Mouse (Mus musculus) left cerebral cortex, postnatal 36 days (tissue): ENCODE data around the gene Sumo3. TPM values are rescaled to one million over a fixed set of nuclear protein-coding genes. Genes with fewer than 3 reads are reported as not detected.

Source experiments
- DNase-seq, 2 experiments: peaks; one replicate each; pipeline ENCODE4 v3.0.0; 2021 to 2022; ENCODE audit warnings: low spot score in 2 of 2, mixed read lengths in 1 of 2
- intact Hi-C: fragments of 180-260 bp; cut with DNase I; formaldehyde crosslinking; loops from one replicate; pipeline ENCODE4 v1.15.1; 2025
- total RNA-seq, 2 experiments: library from RNA; stranded (reverse); gene quantifications; 2 replicates each; pipeline ENCODE4 v1.2.3; 2021

Gene Sumo3
- total RNA-seq, 2 experiments from 2014 or later, result 140 to 168 TPM

- peak; percentile 91 to 96 for DNase-seq
- intact Hi-C loops, result loop anchor here (2.0 to 5.0 kb wide), 2 partner anchors 42 to 105 kb away; partner anchors contain the start of genes Fam207a and Pttg1ip
These were observed 16.4 kb downstream of the Sumo3 start, which contains the start of gene Ube2g2 for GRCm38 (mm10) chr10:77622055-77622988. Ube2g2 (plus strand) TSS chr10:77622275.

GRCm38 (mm10) chr10:77623069-77623492, 17.2 kb downstream of the Sumo3 start:
- intact Hi-C loops, result loop anchor here (2.0 to 5.0 kb wide), 2 partner anchors 42 to 106 kb away; partner anchors contain the start of genes Fam207a and Pttg1ip
- no peak for DNase-seq

- intact Hi-C loops, result loop anchor here (2.0 to 5.0 kb wide), 2 partner anchors 43 to 107 kb away; partner anchors contain the start of genes Fam207a and Pttg1ip
- DNase-seq, result no peak
These were observed 17.9 kb downstream of the Sumo3 start for GRCm38 (mm10) chr10:77623639-77624400.

GRCm38 (mm10) chr10:77624570-77624995, 18.7 kb downstream of the Sumo3 start:
- peak; percentile 51 to 52 for DNase-seq
- intact Hi-C loops, result loop anchor here (5.0 kb wide), 1 partner anchor 107 kb away; the partner anchor contains the start of gene Fam207a

- intact Hi-C loops, result loop anchor here (5.0 kb wide), 1 partner anchor 351 kb away; the partner anchor contains the start of gene 1810043G02Rik
- DNase-seq, result no peak
These were observed 20.1 kb downstream of the Sumo3 start for GRCm38 (mm10) chr10:77626036-77626435.

GRCm38 (mm10) chr10:77626591-77626990, 20.7 kb downstream of the Sumo3 start:
- intact Hi-C loops, result loop anchor here (5.0 kb wide), 1 partner anchor 351 kb away; the partner anchor contains the start of gene 1810043G02Rik
- no peak for DNase-seq

GRCm38 (mm10) chr10:77627497-77627896, 21.6 kb downstream of the Sumo3 start:
- peak; percentile 78 to 79 for DNase-seq
- intact Hi-C loops, result loop anchor here (5.0 kb wide), 1 partner anchor 350 kb away; the partner anchor contains the start of gene 1810043G02Rik

- intact Hi-C loops, result loop anchor here (2.0 to 5.0 kb wide), 2 partner anchors 250 to 348 kb away; partner anchors contain the start of gene 1810043G02Rik
- DNase-seq, result no peak
These were observed 23.3 kb downstream of the Sumo3 start for GRCm38 (mm10) chr10:77629163-77629562.

- no peak for DNase-seq
- intact Hi-C loops, result loop anchor here (2.0 to 5.0 kb wide), 2 partner anchors 249 to 347 kb away; partner anchors contain the start of gene 1810043G02Rik
These were observed 24.1 kb downstream of the Sumo3 start for GRCm38 (mm10) chr10:77629970-77630369.

- DNase-seq, result no peak
- intact Hi-C loops, result no loop called here
These were observed 28.1 kb downstream of the Sumo3 start for GRCm38 (mm10) chr10:77634016-77634415.

GRCm38 (mm10) chr10:77634452-77635231, 28.7 kb downstream of the Sumo3 start:
- intact Hi-C loops, result no loop called here

GRCm38 (mm10) chr10:77636234-77636922, 30.5 kb downstream of the Sumo3 start:
- no peak for DNase-seq
- intact Hi-C loops, result no loop called here

More at GRCm38 (mm10) chr10:77634452-77635231, 28.7 kb downstream of the Sumo3 start:
- no peak for DNase-seq

GRCm38 (mm10) chr10:77638956-77639355, 33.1 kb downstream of the Sumo3 start:
- intact Hi-C loops, result no loop called here
- DNase-seq, result no peak

- no peak for DNase-seq
- intact Hi-C loops, result no loop called here
These were observed 37.3 kb downstream of the Sumo3 start for GRCm38 (mm10) chr10:77643160-77643559.

GRCm38 (mm10) chr10:77645571-77645970, 39.7 kb downstream of the Sumo3 start:
- no peak for DNase-seq
- intact Hi-C loops, result no loop called here

- intact Hi-C loops, result no loop called here
- DNase-seq, result no peak
These were observed 41.6 kb downstream of the Sumo3 start for GRCm38 (mm10) chr10:77647461-77647860.

GRCm38 (mm10) chr10:77647901-77648300, 42.0 kb downstream of the Sumo3 start:
- DNase-seq, result no peak
- intact Hi-C loops, result no loop called here

GRCm38 (mm10) chr10:77652046-77652445, 46.1 kb downstream of the Sumo3 start:
- intact Hi-C loops, result no loop called here

More at GRCm38 (mm10) chr10:77652046-77652445, 46.1 kb downstream of the Sumo3 start:
- DNase-seq, result no peak
